Mouse (Mus musculus) liver, embryonic 16.5 days (tissue): ENCODE results near the gene Zcchc18. TPM values are rescaled to one million over a fixed set of nuclear protein-coding genes. Genes with fewer than 3 reads are reported as not detected.

ENCODE experiments used
- ATAC-seq: fragments of 200-750 bp; cut with Nextera tagmentation; 2 replicates; pipeline ENCODE4 v1.8.0; 2017; ENCODE audit warnings: low read depth, mild to moderate bottlenecking, moderate number of reproducible peaks, moderate library complexity
- H3K27ac ChIP-seq: fragments of 300-500 bp; sonication (generic); 2 replicates; pipeline ENCODE4 v1.5.1; 2014; ENCODE audit warnings: mild to moderate bottlenecking, low read length
- H3K27me3 ChIP-seq: fragments of 300-500 bp; sonication (generic); 2 replicates; pipeline ENCODE4 v1.6.1; 2014; ENCODE audit warnings: low read depth, low read length, mixed read lengths; ENCODE audit not compliant: control insufficient read depth, insufficient read depth
- H3K36me3 ChIP-seq: fragments of 300-500 bp; sonication (generic); 2 replicates; pipeline ENCODE4 v1.6.1; 2014; ENCODE audit warnings: mild to moderate bottlenecking; ENCODE audit not compliant: control insufficient read depth, insufficient read depth
- H3K4me1 ChIP-seq: fragments of 300-500 bp; sonication (generic); 2 replicates; pipeline ENCODE4 v1.6.1; 2014; ENCODE audit warnings: low read depth, low read length, mixed read lengths; ENCODE audit not compliant: control insufficient read depth
- H3K4me2 ChIP-seq: fragments of 300-500 bp; sonication (generic); 2 replicates; pipeline ENCODE4 v1.6.1; 2014; ENCODE audit warnings: low read depth, low read length, mixed read lengths
- H3K4me3 ChIP-seq: fragments of 300-500 bp; sonication (generic); 2 replicates; pipeline ENCODE4 v1.5.1; 2014; ENCODE audit warnings: low read depth, mild to moderate bottlenecking, low read length
- H3K9ac ChIP-seq: fragments of 300-500 bp; sonication (generic); 2 replicates; pipeline ENCODE4 v1.6.1; 2014; ENCODE audit warnings: low read depth, low read length
- H3K9me3 ChIP-seq: fragments of 300-500 bp; sonication (generic); replicated peaks from 2 replicates; pipeline ENCODE4 v1.6.1; 2016; ENCODE audit warnings: low read length; ENCODE audit not compliant: control insufficient read depth
- WGBS: fragments of 180-500 bp; shearing (Covaris S2); extraction: QIAGEN DNeasy Blood & Tissue Kit; methylation state at CpG from one replicate; pipeline ENCODE4 v1.1.7; 2014; ENCODE audit not compliant: insufficient replicate concordance; 5-methylcytosine and 5-hydroxymethylcytosine counted together
- polyA plus RNA-seq: library from polyadenylated mRNA; unstranded; fragments of >200 nt; fragmentation: Nextera tagmentation; extraction: Ambion mirVana; gene quantifications from 2 replicates; pipeline ENCODE4 v1.2.1, GENCODE M21; 2015

Zcchc18 gene
- polyA plus RNA-seq, 1 experiment from 2014 or later = 0.19 TPM

DNA sequence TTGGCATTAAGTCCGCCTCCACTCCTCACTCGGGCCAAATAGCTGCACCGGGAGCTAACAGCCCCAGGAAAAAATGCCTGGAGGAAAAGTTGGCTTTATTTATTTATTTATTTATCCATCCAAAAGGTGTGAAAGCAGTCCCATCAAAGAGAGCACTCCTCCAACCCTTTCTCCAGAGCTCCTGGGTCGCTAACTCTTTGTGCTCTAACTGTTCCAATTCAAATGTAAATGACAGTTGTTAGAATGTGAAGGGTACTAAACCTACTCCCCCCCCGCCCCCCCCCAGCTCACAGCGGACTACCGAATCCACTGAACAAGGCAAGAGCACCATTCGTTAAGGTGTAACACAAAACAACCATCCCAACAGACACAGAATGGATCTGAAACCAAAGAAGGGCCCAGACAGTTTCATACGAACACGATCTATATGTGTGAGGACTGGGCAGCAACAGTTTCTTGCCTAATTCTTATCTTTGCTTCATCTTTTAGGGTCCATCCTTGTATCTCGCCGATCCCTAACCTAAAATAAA, 44.6 kb downstream of the Zcchc18 start:
- Histone ChIP-seq H3K4me3 (peak overlapping the region; percentile 72), H3K36me3 (no peaks in the 10 kb centered on the region), H3K27me3 (no peaks in the 10 kb centered on the region), H3K27ac (no peak overlapping the region; the same call in 1 of the 2 replicates), H3K4me2 (peak overlapping the region; percentile 68), H3K4me1 (peaks cover 2% of the 10 kb centered on the region), H3K9me3 (no peaks in the 10 kb centered on the region), H3K9ac (peak overlapping the region; percentile 66)
- peak; percentile 15; the same call in 1 of the 2 replicates for ATAC-seq
- 21% methylated on average over 12 of the region's 12 CpGs for WGBS

DNA sequence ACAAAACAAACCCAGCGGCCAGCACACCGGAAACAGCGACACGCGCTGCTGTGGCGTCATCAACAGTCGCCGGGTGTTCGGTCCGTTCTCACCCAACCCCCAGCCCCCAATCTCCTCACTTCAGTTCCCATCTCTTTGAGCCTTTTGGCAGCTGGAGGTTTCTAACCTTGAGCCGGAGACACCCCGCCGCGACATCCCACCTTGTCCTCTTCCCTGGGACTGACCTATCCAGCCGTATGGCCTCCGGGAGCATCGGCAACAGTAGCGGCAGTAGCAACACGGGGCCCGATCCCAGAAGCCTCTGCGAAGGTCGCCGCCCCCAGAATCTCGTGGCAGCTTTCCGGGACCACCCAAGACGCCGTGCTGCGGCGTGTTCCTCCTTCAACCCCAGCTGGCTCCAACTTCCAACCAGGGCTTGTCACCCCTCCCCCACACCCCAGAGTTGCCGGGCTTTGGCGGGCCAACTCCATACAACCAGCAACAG, 45.1 kb downstream of the Zcchc18 start, which contains the start of gene Slc25a53:
Gene Slc25a53 (minus strand): TSS at position 303 of the 484 bp plus-strand sequence.
- peaks cover 2% of the 10 kb centered on the region for H3K4me1 ChIP-seq
- peak within 1 kb of the TSS; percentile 66 for H3K9ac ChIP-seq
- H3K27me3 ChIP-seq = no peaks in the 10 kb centered on the region
- H3K27ac ChIP-seq = peak within 1 kb of the TSS; percentile 80
- peak; percentile 89 for ATAC-seq
- WGBS = 23% methylated on average over 31 of the region's 31 CpGs
- peak within 1 kb of the TSS; percentile 72 for H3K4me3 ChIP-seq
- H3K9me3 ChIP-seq = no peaks in the 10 kb centered on the region
- no peaks in the 10 kb centered on the region for H3K36me3 ChIP-seq
- peak within 1 kb of the TSS; percentile 68 for H3K4me2 ChIP-seq

DNA sequence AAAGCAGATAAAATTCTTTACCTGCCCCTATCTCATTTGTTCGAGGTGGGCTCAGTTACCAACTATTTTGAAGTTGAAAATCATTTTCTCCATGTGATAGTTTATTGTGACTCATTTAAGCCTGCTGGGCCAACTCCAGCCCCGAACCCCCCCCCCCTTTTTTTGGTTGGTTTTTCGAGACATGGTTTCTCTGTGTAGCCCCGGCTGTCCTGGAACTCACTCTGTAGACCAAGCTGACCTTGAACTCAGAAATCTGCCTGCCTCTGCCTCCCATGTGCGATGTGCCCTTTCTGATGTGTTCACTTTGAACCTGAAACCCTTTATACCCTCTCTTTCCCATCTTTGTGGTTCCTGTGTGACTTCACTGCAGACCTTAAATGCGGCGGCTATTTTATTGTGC, 45.5 kb downstream of the Zcchc18 start:
- Histone ChIP-seq H3K9ac (peak overlapping the region; percentile 66), H3K27ac (peak overlapping the region; percentile 80; the same call in 1 of the 2 replicates), H3K36me3 (no peaks in the 10 kb centered on the region), H3K4me1 (peaks cover 2% of the 10 kb centered on the region), H3K9me3 (no peaks in the 10 kb centered on the region), H3K27me3 (no peaks in the 10 kb centered on the region), H3K4me3 (peak overlapping the region; percentile 72), H3K4me2 (peak overlapping the region; percentile 68)
- ATAC-seq = no peak
- WGBS = 42% methylated on average over 7 of the region's 7 CpGs

Other genes starting within 250 kb of the Zcchc18 start
- gene Morf4l2, start 249.5 kb upstream of the Zcchc18 start, polyA plus RNA-seq = 170 and 174 TPM in 2 replicates
- gene Glra4, start 213.0 kb upstream of the Zcchc18 start, polyA plus RNA-seq = not detected in 2 replicates
- 0.22 and 0.34 TPM in 2 replicates for gene Plp1, start 170.5 kb upstream of the Zcchc18 start, polyA plus RNA-seq
- gene Rab9b, start 124.4 kb upstream of the Zcchc18 start, polyA plus RNA-seq = not detected in 2 replicates
- gene H2bfm, start 65.8 kb upstream of the Zcchc18 start, polyA plus RNA-seq = not detected in 2 replicates
- gene Tmsb15b2, start 17.7 kb upstream of the Zcchc18 start, polyA plus RNA-seq = 7.2 and 7.7 TPM in 2 replicates
- 0.77 and 0.98 TPM in 2 replicates for gene Tmsb15l, start 16.3 kb upstream of the Zcchc18 start, polyA plus RNA-seq
- gene Tmsb15b1, start 16.3 kb upstream of the Zcchc18 start, polyA plus RNA-seq = 5.5 and 5.7 TPM in 2 replicates
- 2.1 and 2.2 TPM in 2 replicates for gene Slc25a53, start 45.1 kb downstream of the Zcchc18 start, polyA plus RNA-seq
- gene Fam199x, start 56.4 kb downstream of the Zcchc18 start, polyA plus RNA-seq = 0.90 TPM in 2 replicates
- not detected in 2 replicates for gene Esx1, start 128.9 kb downstream of the Zcchc18 start, polyA plus RNA-seq